Mouse (Mus musculus) midbrain, postnatal 0 days (tissue): ENCODE data around the gene Calhm2. TPM values are rescaled to one million over a fixed set of nuclear protein-coding genes. Genes with fewer than 3 reads are reported as not detected.

Experiments
- ATAC-seq: fragments of 200-750 bp; cut with Nextera tagmentation; 2 replicates; pipeline ENCODE4 v1.8.0; 2017; ENCODE audit warnings: moderate number of reproducible peaks, mild to moderate bottlenecking, moderate TSS enrichment, moderate library complexity; ENCODE audit not compliant: low FRiP score
- DNase-seq: peaks from one replicate; pipeline ENCODE4 v3.0.0-alpha.2; 2015; ENCODE audit warnings: low spot score
- H3K27ac ChIP-seq: fragments of 300-500 bp; sonication (generic); 2 replicates; pipeline ENCODE4 v1.5.1; 2014; ENCODE audit warnings: low read depth, mild to moderate bottlenecking, low read length, mixed read lengths
- H3K27me3 ChIP-seq: fragments of 300-500 bp; sonication (generic); 2 replicates; pipeline ENCODE4 v1.6.1; 2014; ENCODE audit warnings: low read length, control low read depth, mixed read lengths; ENCODE audit not compliant: insufficient read depth
- H3K36me3 ChIP-seq: fragments of 300-500 bp; sonication (generic); 2 replicates; pipeline ENCODE4 v1.6.1; 2014; ENCODE audit warnings: low read length, control low read depth, mixed read lengths; ENCODE audit not compliant: insufficient read depth
- H3K4me1 ChIP-seq: fragments of 300-500 bp; sonication (generic); 2 replicates; pipeline ENCODE4 v1.6.1; 2014; ENCODE audit warnings: mild to moderate bottlenecking, control low read depth, antibody characterized with exemption, low read length, mixed read lengths; ENCODE audit not compliant: insufficient read depth
- H3K4me2 ChIP-seq: fragments of 300-500 bp; sonication (generic); 2 replicates; pipeline ENCODE4 v1.6.1; 2014; ENCODE audit warnings: low read depth, mild to moderate bottlenecking, low read length, mixed read lengths; ENCODE audit not compliant: poor library complexity, severe bottlenecking
- H3K4me3 ChIP-seq: fragments of 300-500 bp; sonication (generic); 2 replicates; pipeline ENCODE4 v1.5.1; 2014; ENCODE audit warnings: low read depth, mild to moderate bottlenecking, low read length, moderate library complexity
- H3K9ac ChIP-seq: fragments of 300-500 bp; sonication (generic); replicated peaks from 2 replicates; pipeline ENCODE4 v1.6.1; 2014; ENCODE audit warnings: mild to moderate bottlenecking, low read length, moderate library complexity, mixed read lengths; ENCODE audit not compliant: poor library complexity, severe bottlenecking
- H3K9me3 ChIP-seq: fragments of 300-500 bp; sonication (generic); 2 replicates; pipeline ENCODE4 v1.6.1; 2016; ENCODE audit warnings: low read length, control low read depth
- CTCF ChIP-seq: IDR thresholded peaks from 2 replicates; pipeline ENCODE4 v1.5.1; 2016; ENCODE audit warnings: antibody characterized with exemption, mild to moderate bottlenecking
- WGBS: fragments of 180-500 bp; shearing (Covaris S2); extraction: QIAGEN DNeasy Blood & Tissue Kit; methylation state at CpG from one replicate; pipeline ENCODE4 v1.1.7; 2014; 5-methylcytosine and 5-hydroxymethylcytosine counted together
- polyA plus RNA-seq: library from polyadenylated mRNA; unstranded; fragments of >200 nt; fragmentation: Nextera tagmentation; extraction: Ambion mirVana; gene quantifications from 2 replicates; pipeline ENCODE4 v1.2.1, GENCODE M21; 2015
- total RNA-seq: library from RNA; depleted of rRNA; stranded (reverse); fragments of >200 nt; gene quantifications from 2 replicates; pipeline ENCODE4 v1.2.3, GENCODE M21; 2014

Calhm2 gene
- total and polyA plus RNA-seq, 2 experiments from 2014 or later, result 0.77 to 1.0 TPM

DNA sequence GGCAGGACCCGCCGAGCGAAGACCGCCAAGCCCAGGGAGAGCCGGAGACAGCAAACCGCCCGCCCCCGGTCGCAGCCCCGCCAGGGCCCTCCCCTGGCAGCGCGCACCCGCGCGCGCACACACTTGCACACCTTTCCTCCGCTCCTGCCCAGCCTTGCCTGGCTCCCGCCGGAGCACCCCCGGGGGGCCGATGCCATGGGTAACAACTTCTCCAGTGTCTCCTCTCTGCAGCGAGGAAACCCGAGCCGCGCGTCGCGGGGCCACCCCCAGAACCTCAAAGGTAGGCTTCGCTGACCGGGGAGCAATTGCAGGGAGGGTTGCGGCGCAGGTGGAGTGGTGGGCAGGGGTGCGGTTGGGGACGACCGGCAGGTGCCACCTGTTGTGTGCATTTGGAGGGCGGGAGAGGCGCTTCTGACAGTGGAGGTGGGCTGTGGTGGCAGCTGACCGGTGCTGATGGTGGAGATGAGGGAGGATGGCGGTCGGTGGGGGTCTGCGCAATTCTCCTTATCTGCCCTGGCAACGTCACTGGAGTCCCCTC lies 41.2 kb upstream of the Calhm2 start:
- peak overlapping the region; percentile 81 for H3K4me3 ChIP-seq
- H3K4me1 ChIP-seq, result peaks cover 9% of the 10 kb centered on the region; the same call in 1 of the 2 replicates
- peak overlapping the region; percentile 84 for H3K9ac ChIP-seq
- WGBS, result 1% methylated on average over 31 of the region's 42 CpGs
- 0 out of 2 replicates have a peak, but pooled peaks cover 2% of the 10 kb centered on the region for H3K9me3 ChIP-seq
- ATAC-seq (peak; percentile 55), DNase-seq (peak; percentile 48)
- H3K36me3 ChIP-seq, result no peaks in the 10 kb centered on the region
- H3K4me2 ChIP-seq, result peak overlapping the region; percentile 83
- TF ChIP-seq CTCF, result no peak
- H3K27me3 ChIP-seq, result no peaks in the 10 kb centered on the region
- H3K27ac ChIP-seq, result peak overlapping the region; percentile 81

GRCm38 (mm10) chr19:47178431-47179271 lies 40.6 kb upstream of the Calhm2 start, which contains the start of gene Neurl1a:
Neurl1a (plus strand) TSS chr19:47178820.
- H3K36me3 ChIP-seq, result no peaks in the 10 kb centered on the region
- peaks cover 9% of the 10 kb centered on the region; the same call in 1 of the 2 replicates for H3K4me1 ChIP-seq
- 0 out of 2 replicates have a peak, but pooled peaks cover 2% of the 10 kb centered on the region for H3K9me3 ChIP-seq
- peak; percentile 62 for ATAC-seq
- under 1% methylated on average over 63 of the region's 98 CpGs for WGBS
- peak within 1 kb of the TSS; percentile 83 for H3K4me2 ChIP-seq
- H3K4me3 ChIP-seq, result peak within 1 kb of the TSS; percentile 81
- H3K27ac ChIP-seq, result peak within 1 kb of the TSS; percentile 81
- no peaks in the 10 kb centered on the region for H3K27me3 ChIP-seq
- TF ChIP-seq CTCF, result no peak
- DNase-seq, result peak; percentile 85
- peak within 1 kb of the TSS; percentile 84 for H3K9ac ChIP-seq

- Histone ChIP-seq H3K27ac (no peak overlapping the region), H3K9ac (peak overlapping the region; percentile 84; the same call in 1 of the 2 replicates), H3K9me3 (0 out of 2 replicates have a peak, but pooled peaks cover 2% of the 10 kb centered on the region), H3K4me1 (peaks cover 9% of the 10 kb centered on the region; the same call in 1 of the 2 replicates), H3K27me3 (no peaks in the 10 kb centered on the region), H3K4me2 (peak overlapping the region; percentile 83), H3K36me3 (no peaks in the 10 kb centered on the region), H3K4me3 (peak overlapping the region; percentile 81)
- DNase-seq (peak; percentile 63), ATAC-seq (peak; percentile 48; the same call in 1 of the 2 replicates)
- peak; percentile 72 for TF ChIP-seq CTCF
- WGBS, result 27% methylated on average over 10 of the region's 10 CpGs
These were observed 39.9 kb upstream of the Calhm2 start for GRCm38 (mm10) chr19:47178001-47178400.

DNA sequence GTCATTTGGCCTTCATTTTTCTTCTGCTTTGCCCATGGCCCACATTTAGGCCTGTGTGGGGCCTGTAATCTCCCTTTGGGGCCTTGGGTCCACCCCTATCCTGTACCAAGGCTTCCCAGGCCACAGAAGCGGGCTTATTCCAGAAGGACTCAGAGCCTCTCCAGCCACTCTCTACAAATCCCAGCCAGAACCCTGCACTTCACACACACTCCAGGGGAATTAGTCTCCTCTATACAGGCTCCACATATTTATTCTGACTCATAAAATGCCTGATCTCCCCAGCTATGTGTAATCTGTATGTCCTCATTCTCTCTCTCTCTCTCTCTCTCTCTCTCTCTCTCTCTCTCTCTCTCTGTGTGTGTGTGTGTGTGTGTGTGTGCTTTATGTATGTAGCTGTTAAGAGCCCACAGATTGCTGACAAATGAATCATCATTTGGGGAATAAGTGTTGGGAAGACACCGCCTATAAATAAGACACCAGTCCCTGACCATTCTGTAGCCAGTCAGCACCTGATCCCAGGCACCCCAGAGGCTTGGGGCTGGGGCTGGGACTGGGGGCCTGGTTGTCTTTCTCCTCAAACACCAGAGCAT lies 38.9 kb upstream of the Calhm2 start:
- no peak overlapping the region for H3K4me2 ChIP-seq
- no peak for TF ChIP-seq CTCF
- ATAC-seq, result no peak
- no peak overlapping the region for H3K27ac ChIP-seq
- DNase-seq, result no peak
- H3K9me3 ChIP-seq, result 0 out of 2 replicates have a peak, but pooled peaks cover 1% of the 10 kb centered on the region
- H3K27me3 ChIP-seq, result no peaks in the 10 kb centered on the region
- no peaks in the 10 kb centered on the region for H3K36me3 ChIP-seq
- H3K4me1 ChIP-seq, result peaks cover 9% of the 10 kb centered on the region; the same call in 1 of the 2 replicates
- no peak overlapping the region for H3K9ac ChIP-seq
- H3K4me3 ChIP-seq, result no peak overlapping the region
- WGBS, result 74% methylated on average over 2 of the region's 2 CpGs

GRCm38 (mm10) chr19:47175472-47175871 lies 37.4 kb upstream of the Calhm2 start:
- no peak overlapping the region for H3K27ac ChIP-seq
- H3K4me1 ChIP-seq, result peaks cover 5% of the 10 kb centered on the region; the same call in 1 of the 2 replicates
- no peaks in the 10 kb centered on the region for H3K27me3 ChIP-seq
- ATAC-seq (no peak), DNase-seq (no peak)
- 77% methylated on average over 2 of the region's 2 CpGs for WGBS
- H3K9me3 ChIP-seq, result no peaks in the 10 kb centered on the region
- H3K9ac ChIP-seq, result no peak overlapping the region
- no peak overlapping the region for H3K4me3 ChIP-seq
- TF ChIP-seq CTCF, result peak; percentile 49
- H3K36me3 ChIP-seq, result no peaks in the 10 kb centered on the region
- no peak overlapping the region for H3K4me2 ChIP-seq
